Mouse (Mus musculus) midbrain, postnatal 0 days (tissue): ENCODE measurements around the gene Leng8. TPM values are rescaled to one million over a fixed set of nuclear protein-coding genes. Genes with fewer than 3 reads are reported as not detected.
A peak's percentile ranks its signal among the peaks of the same experiment; 100 is the strongest.

Source experiments
- ATAC-seq: fragments of 200-750 bp; cut with Nextera tagmentation; 2 replicates; pipeline ENCODE4 v1.8.0; 2017; ENCODE audit warnings: moderate number of reproducible peaks, mild to moderate bottlenecking, moderate TSS enrichment, moderate library complexity; ENCODE audit not compliant: low FRiP score
- DNase-seq: peaks from one replicate; pipeline ENCODE4 v3.0.0-alpha.2; 2015; ENCODE audit warnings: low spot score
- H3K27ac ChIP-seq: fragments of 300-500 bp; sonication (generic); 2 replicates; pipeline ENCODE4 v1.5.1; 2014; ENCODE audit warnings: low read depth, mild to moderate bottlenecking, low read length, mixed read lengths
- H3K27me3 ChIP-seq: fragments of 300-500 bp; sonication (generic); 2 replicates; pipeline ENCODE4 v1.6.1; 2014; ENCODE audit warnings: low read length, control low read depth, mixed read lengths; ENCODE audit not compliant: insufficient read depth
- H3K36me3 ChIP-seq: fragments of 300-500 bp; sonication (generic); 2 replicates; pipeline ENCODE4 v1.6.1; 2014; ENCODE audit warnings: low read length, control low read depth, mixed read lengths; ENCODE audit not compliant: insufficient read depth
- H3K4me1 ChIP-seq: fragments of 300-500 bp; sonication (generic); 2 replicates; pipeline ENCODE4 v1.6.1; 2014; ENCODE audit warnings: mild to moderate bottlenecking, control low read depth, antibody characterized with exemption, low read length, mixed read lengths; ENCODE audit not compliant: insufficient read depth
- H3K4me2 ChIP-seq: fragments of 300-500 bp; sonication (generic); 2 replicates; pipeline ENCODE4 v1.6.1; 2014; ENCODE audit warnings: low read depth, mild to moderate bottlenecking, low read length, mixed read lengths; ENCODE audit not compliant: poor library complexity, severe bottlenecking
- H3K4me3 ChIP-seq: fragments of 300-500 bp; sonication (generic); 2 replicates; pipeline ENCODE4 v1.5.1; 2014; ENCODE audit warnings: low read depth, mild to moderate bottlenecking, low read length, moderate library complexity
- H3K9ac ChIP-seq: fragments of 300-500 bp; sonication (generic); replicated peaks from 2 replicates; pipeline ENCODE4 v1.6.1; 2014; ENCODE audit warnings: mild to moderate bottlenecking, low read length, moderate library complexity, mixed read lengths; ENCODE audit not compliant: poor library complexity, severe bottlenecking
- H3K9me3 ChIP-seq: fragments of 300-500 bp; sonication (generic); 2 replicates; pipeline ENCODE4 v1.6.1; 2016; ENCODE audit warnings: low read length, control low read depth
- CTCF ChIP-seq: IDR thresholded peaks from 2 replicates; pipeline ENCODE4 v1.5.1; 2016; ENCODE audit warnings: antibody characterized with exemption, mild to moderate bottlenecking
- WGBS: fragments of 180-500 bp; shearing (Covaris S2); extraction: QIAGEN DNeasy Blood & Tissue Kit; methylation state at CpG from one replicate; pipeline ENCODE4 v1.1.7; 2014; 5-methylcytosine and 5-hydroxymethylcytosine counted together
- polyA plus RNA-seq: library from polyadenylated mRNA; unstranded; fragments of >200 nt; fragmentation: Nextera tagmentation; extraction: Ambion mirVana; gene quantifications from 2 replicates; pipeline ENCODE4 v1.2.1, GENCODE M21; 2015
- total RNA-seq: library from RNA; depleted of rRNA; stranded (reverse); fragments of >200 nt; gene quantifications from 2 replicates; pipeline ENCODE4 v1.2.3, GENCODE M21; 2014; rRNA removed

Leng8 gene
- total and polyA plus RNA-seq, 2 experiments from 2014 or later, result 64.1 to 176 TPM

GRCm38 (mm10) chr7:4164090-4164910 is 27.5 kb downstream of the Leng8 start, which contains the start of gene Cdc42ep5:
TSS of gene Cdc42ep5 (minus strand) at chr7:4164860.
- 2% methylated on average over 18 of the region's 20 CpGs for WGBS
- H3K36me3 ChIP-seq, result no peaks in the 10 kb centered on the region
- no peaks in the 10 kb centered on the region for H3K4me1 ChIP-seq
- no peak within 1 kb of the TSS for H3K27ac ChIP-seq
- H3K27me3 ChIP-seq, result no peaks in the 10 kb centered on the region
- ATAC-seq (peak; percentile 58; the same call in 1 of the 2 replicates), DNase-seq (peak; percentile 16)
- peak within 1 kb of the TSS; percentile 49 for H3K4me2 ChIP-seq
- peak within 1 kb of the TSS; percentile 28 for H3K4me3 ChIP-seq
- no peaks in the 10 kb centered on the region for H3K9me3 ChIP-seq
- no peak within 1 kb of the TSS for H3K9ac ChIP-seq
- TF ChIP-seq CTCF, result no peak

GRCm38 (mm10) chr7:4165286-4165685 is 28.4 kb downstream of the Leng8 start:
- no peaks in the 10 kb centered on the region for H3K4me1 ChIP-seq
- H3K36me3 ChIP-seq, result no peaks in the 10 kb centered on the region
- no peak overlapping the region for H3K4me3 ChIP-seq
- DNase-seq (no peak), ATAC-seq (no peak)
- no peaks in the 10 kb centered on the region for H3K27me3 ChIP-seq
- no peak for TF ChIP-seq CTCF
- 14% methylated on average over 3 of the region's 3 CpGs for WGBS
- H3K4me2 ChIP-seq, result 0 out of 2 replicates have a peak overlapping the region, but pooled peaks have one; percentile 49
- H3K27ac ChIP-seq, result no peak overlapping the region
- H3K9ac ChIP-seq, result no peak overlapping the region
- H3K9me3 ChIP-seq, result no peaks in the 10 kb centered on the region

- Histone ChIP-seq H3K27me3 (no peaks in the 10 kb centered on the region), H3K36me3 (no peaks in the 10 kb centered on the region), H3K4me3 (no peak overlapping the region), H3K9me3 (no peaks in the 10 kb centered on the region), H3K4me2 (no peak overlapping the region), H3K9ac (no peak overlapping the region), H3K4me1 (no peaks in the 10 kb centered on the region), H3K27ac (no peak overlapping the region)
- no peak for DNase-seq
- no peak for TF ChIP-seq CTCF
- ATAC-seq, result no peak
These were observed 30.3 kb downstream of the Leng8 start for GRCm38 (mm10) chr7:4167098-4167497.

- Histone ChIP-seq H3K27me3 (no peaks in the 10 kb centered on the region), H3K9me3 (no peaks in the 10 kb centered on the region), H3K9ac (no peak overlapping the region), H3K4me2 (no peak overlapping the region), H3K27ac (no peak overlapping the region), H3K36me3 (no peaks in the 10 kb centered on the region), H3K4me3 (no peak overlapping the region), H3K4me1 (no peaks in the 10 kb centered on the region)
- DNase-seq, result no peak
- no peak for TF ChIP-seq CTCF
- no peak for ATAC-seq
- 86% methylated on average over 6 of the region's 6 CpGs for WGBS
These were observed 33.5 kb downstream of the Leng8 start for GRCm38 (mm10) chr7:4170193-4170938.

GRCm38 (mm10) chr7:4178438-4178837 is 41.6 kb downstream of the Leng8 start:
- DNase-seq, result no peak
- WGBS, result 48% methylated on average over 3 of the region's 3 CpGs
- Histone ChIP-seq H3K9me3 (no peaks in the 10 kb centered on the region), H3K4me3 (no peak overlapping the region), H3K36me3 (no peaks in the 10 kb centered on the region), H3K4me2 (no peak overlapping the region), H3K9ac (no peak overlapping the region), H3K27ac (no peak overlapping the region), H3K27me3 (no peaks in the 10 kb centered on the region), H3K4me1 (no peaks in the 10 kb centered on the region)
- no peak for TF ChIP-seq CTCF
- no peak for ATAC-seq

Other genes starting within 250 kb of the Leng8 start
- 0.09 TPM in 1 of 2 replicates, not detected in the other for gene Gm14548, start 238.9 kb upstream of the Leng8 start, total RNA-seq
- gene Gm14548, start 238.9 kb upstream of the Leng8 start, polyA plus RNA-seq, result not detected in 2 replicates
- gene Lilra6, start 221.5 kb upstream of the Leng8 start, total RNA-seq, result 0.61 TPM in 1 of 2 replicates, not detected in the other
- gene Lilra6, start 221.5 kb upstream of the Leng8 start, polyA plus RNA-seq, result not detected in 2 replicates
- 3.4 and 6.5 TPM in 2 replicates for gene Lair1, start 73.8 kb upstream of the Leng8 start, total RNA-seq
- 2.4 and 4.2 TPM in 2 replicates for gene Lair1, start 73.8 kb upstream of the Leng8 start, polyA plus RNA-seq
- 433 and 742 TPM in 2 replicates for gene Ttyh1, start 17.6 kb upstream of the Leng8 start, total RNA-seq
- gene Ttyh1, start 17.6 kb upstream of the Leng8 start, polyA plus RNA-seq, result 186 and 226 TPM in 2 replicates
- gene Leng9, start 13.3 kb downstream of the Leng8 start, total RNA-seq, result 3.3 and 4.9 TPM in 2 replicates
- gene Leng9, start 13.3 kb downstream of the Leng8 start, polyA plus RNA-seq, result 4.7 and 5.3 TPM in 2 replicates
- gene Cdc42ep5, start 27.8 kb downstream of the Leng8 start, total RNA-seq, result 6.6 and 9.7 TPM in 2 replicates
- 8.3 and 8.5 TPM in 2 replicates for gene Cdc42ep5, start 27.8 kb downstream of the Leng8 start, polyA plus RNA-seq
- gene Lilra5, start 100.7 kb downstream of the Leng8 start, total RNA-seq, result 0.09 TPM in 1 of 2 replicates, not detected in the other
- 0.12 TPM in 1 of 2 replicates, not detected in the other for gene Lilra5, start 100.7 kb downstream of the Leng8 start, polyA plus RNA-seq
- not detected in 2 replicates for gene Ncr1, start 200.7 kb downstream of the Leng8 start, total RNA-seq
- not detected in 2 replicates for gene Ncr1, start 200.7 kb downstream of the Leng8 start, polyA plus RNA-seq